Mouse (Mus musculus) layer of hippocampus, adult 9-11 months (tissue): ENCODE measurements around the gene Cxcl5.
"Not testable (repeated sequence)": the region's sequence is repeated elsewhere in the genome, so short reads cannot be mapped to it uniquely, and the experiment has no call there.

Experiments
- DNase-seq: peaks from one replicate; pipeline ENCODE4 v3.0.0; 2022

Gene Cxcl5

GRCm38 (mm10) chr5:90785659-90786588, 26.8 kb downstream of the Cxcl5 start, which contains the start of gene Cxcl3:
Gene Cxcl3, plus strand, starts transcription at chr5:90786103.
- DNase-seq, result no peak

- DNase-seq, result no peak
These were observed 29.0 kb downstream of the Cxcl5 start for GRCm38 (mm10) chr5:90788114-90788513.

DNA sequence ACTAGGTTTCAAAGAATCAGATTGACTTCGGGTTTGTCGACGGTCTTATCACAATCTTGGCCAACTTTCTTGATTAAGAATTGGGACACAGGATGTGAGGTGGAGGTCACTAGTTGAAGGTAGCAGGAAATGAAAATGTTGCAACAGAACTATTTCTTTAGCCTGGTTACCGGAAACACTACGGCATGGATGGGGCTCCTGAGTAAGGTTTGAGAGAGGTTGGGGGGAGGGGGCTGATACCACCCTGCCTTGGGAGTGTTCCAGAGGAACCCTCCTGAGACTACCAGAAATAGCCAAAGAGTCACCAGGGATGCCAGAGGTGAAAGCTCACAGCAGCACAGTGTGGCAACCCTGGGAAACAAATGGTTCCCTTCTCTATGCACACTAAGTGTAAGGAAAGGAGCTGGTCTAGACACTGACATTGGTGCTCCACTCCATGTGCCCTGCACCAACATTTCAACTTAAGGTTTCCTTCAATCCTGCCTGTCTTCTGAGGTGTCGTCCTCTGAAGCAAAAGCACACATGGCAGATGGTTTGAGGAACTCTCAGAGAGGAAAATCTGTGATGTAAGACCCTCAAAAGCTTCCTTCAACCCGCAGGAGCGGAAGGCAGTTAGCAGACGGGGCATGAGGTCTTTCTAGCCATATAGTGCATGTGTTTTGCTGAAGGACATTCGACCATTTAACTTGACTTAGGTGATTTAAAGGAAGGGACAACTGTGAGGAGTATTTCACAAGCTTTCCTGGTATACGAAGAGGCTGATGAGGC, 30.3 kb downstream of the Cxcl5 start:
- DNase-seq, result no peak

GRCm38 (mm10) chr5:90790074-90790502, 30.9 kb downstream of the Cxcl5 start:
- no peak for DNase-seq

- no peak for DNase-seq
These were observed 35.0 kb downstream of the Cxcl5 start, which contains the start of gene Cxcl15 for GRCm38 (mm10) chr5:90794195-90794625. Gene Cxcl15, plus strand, starts transcription at chr5:90794534.

DNA sequence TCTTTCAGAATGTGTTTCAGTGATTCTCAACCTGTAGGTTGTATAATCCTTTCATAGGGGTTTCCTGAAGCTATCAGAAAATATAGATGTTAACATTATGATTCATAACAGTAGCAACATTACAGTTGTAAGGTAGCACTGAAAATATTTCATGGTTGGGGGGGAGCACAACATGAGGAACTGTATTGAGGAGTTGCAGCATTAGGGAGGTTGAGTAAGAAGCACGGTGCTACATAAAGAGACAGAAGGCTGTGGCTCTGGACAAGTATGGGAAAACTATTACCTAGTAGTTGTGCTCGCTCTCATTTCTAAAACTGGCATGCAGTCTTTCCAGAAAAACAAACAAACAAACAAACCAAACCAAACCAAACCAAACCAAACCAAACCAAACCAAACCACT, 36.2 kb downstream of the Cxcl5 start:
- DNase-seq, result not testable (repeated sequence)

DNA sequence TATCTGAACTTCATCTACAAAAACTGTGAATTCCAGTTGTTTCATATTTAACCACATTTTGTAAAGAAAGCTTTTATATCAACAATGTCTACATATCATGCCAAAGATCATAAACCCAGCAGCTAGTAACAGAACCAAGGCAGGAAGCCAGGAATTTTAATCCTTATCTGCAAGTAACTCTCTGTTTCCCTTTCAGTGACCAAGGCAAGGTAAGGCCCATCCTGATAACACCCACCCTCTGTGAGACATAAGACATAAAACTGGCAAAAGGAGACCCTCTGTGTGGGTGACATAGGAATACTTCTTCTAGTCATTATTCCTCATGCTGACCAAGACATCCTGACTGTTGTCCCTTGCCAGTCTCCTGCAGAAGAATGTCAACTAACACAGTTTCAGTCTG, 45.4 kb downstream of the Cxcl5 start:
- no peak for DNase-seq

DNA sequence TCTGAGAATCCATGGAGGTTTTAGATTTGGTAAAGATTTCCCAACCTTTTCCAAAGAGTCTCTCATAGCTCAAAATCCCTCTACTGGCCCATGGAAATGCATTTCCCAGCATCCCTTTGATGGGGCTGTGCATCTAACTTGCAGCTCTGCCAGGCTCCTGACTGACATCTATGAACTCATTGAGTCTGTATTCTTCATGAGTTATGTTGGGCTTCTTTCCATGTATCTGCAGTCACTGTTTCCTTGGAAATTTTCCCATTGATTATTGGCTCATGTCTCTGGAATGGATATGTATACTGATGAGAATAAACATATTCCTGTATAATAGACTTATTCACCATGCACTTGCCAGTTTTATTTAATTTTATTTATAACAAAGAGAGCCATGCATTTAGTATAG, 46.9 kb downstream of the Cxcl5 start:
- DNase-seq, result no peak

- no peak for DNase-seq
These were observed 48.2 kb downstream of the Cxcl5 start for GRCm38 (mm10) chr5:90807176-90807950.
